Mouse (Mus musculus) limb, embryonic 14.5 days (tissue): ENCODE measurements around the gene Fcrl6. TPM values are rescaled to one million over a fixed set of nuclear protein-coding genes. Genes with fewer than 3 reads are reported as not detected.
A peak's percentile ranks its signal among the peaks of the same experiment; 100 is the strongest.

Experiments used
- ATAC-seq: fragments of 200-750 bp; cut with Nextera tagmentation; 2 replicates; pipeline ENCODE4 v1.8.0; 2017; ENCODE audit warnings: low read depth, moderate number of reproducible peaks, moderate TSS enrichment; ENCODE audit not compliant: low FRiP score
- DNase-seq: peaks from one replicate; pipeline ENCODE4 v3.0.0-alpha.2; 2015; ENCODE audit warnings: low spot score
- H3K27ac ChIP-seq: fragments of 300-500 bp; sonication (generic); replicated peaks from 2 replicates; pipeline ENCODE4 v1.5.1; 2014; ENCODE audit warnings: low read depth, mild to moderate bottlenecking, low read length, moderate library complexity, mixed read lengths
- H3K27me3 ChIP-seq: fragments of 300-500 bp; sonication (generic); 2 replicates; pipeline ENCODE4 v1.6.1; 2014; ENCODE audit warnings: low read length, mixed read lengths; ENCODE audit not compliant: control insufficient read depth, insufficient read depth
- H3K36me3 ChIP-seq: fragments of 300-500 bp; sonication (generic); 2 replicates; pipeline ENCODE4 v1.6.1; 2014; ENCODE audit warnings: mild to moderate bottlenecking, low read length, moderate library complexity, mixed read lengths; ENCODE audit not compliant: control insufficient read depth, insufficient read depth
- H3K4me1 ChIP-seq: fragments of 300-500 bp; sonication (generic); 2 replicates; pipeline ENCODE4 v1.6.1; 2014; ENCODE audit warnings: antibody characterized with exemption, low read length, mixed read lengths; ENCODE audit not compliant: control insufficient read depth, insufficient read depth
- H3K4me2 ChIP-seq: fragments of 300-500 bp; sonication (generic); replicated peaks from 2 replicates; pipeline ENCODE4 v1.6.1; 2014; ENCODE audit warnings: low read depth, mild to moderate bottlenecking, low read length, moderate library complexity; ENCODE audit not compliant: severe bottlenecking
- H3K4me3 ChIP-seq: fragments of 300-500 bp; sonication (generic); replicated peaks from 2 replicates; pipeline ENCODE4 v1.5.1; 2014; ENCODE audit warnings: low read length
- H3K9ac ChIP-seq: fragments of 300-500 bp; sonication (generic); 2 replicates; pipeline ENCODE4 v1.6.1; 2014; ENCODE audit warnings: mild to moderate bottlenecking, low read depth, low read length, moderate library complexity; ENCODE audit not compliant: severe bottlenecking
- H3K9me3 ChIP-seq: fragments of 300-500 bp; sonication (generic); 2 replicates; pipeline ENCODE4 v1.6.1; 2016; ENCODE audit warnings: low read length; ENCODE audit not compliant: control insufficient read depth
- POLR2A ChIP-seq: fragments of 200-500 bp; IDR thresholded peaks from 2 replicates; pipeline ENCODE4 v1.8.0; 2012; ENCODE audit warnings: inconsistent platforms, mild to moderate bottlenecking, moderate library complexity, borderline replicate concordance; ENCODE audit not compliant: insufficient read depth, insufficient read length; ENCODE audit errors: extremely low read depth
- WGBS: fragments of 180-500 bp; shearing (Covaris S2); extraction: QIAGEN DNeasy Blood & Tissue Kit; methylation state at CpG from one replicate; pipeline ENCODE4 v1.1.7; 2014; 5-methylcytosine and 5-hydroxymethylcytosine counted together
- polyA plus RNA-seq, 2 experiments: library from polyadenylated mRNA; depleted of rRNA in 1 of 2; stranded (reverse) in 1 of 2; unstranded in 1 of 2; fragments of >200 nt; fragmentation: Nextera tagmentation in 1 of 2; extraction: Ambion mirVana in 1 of 2; gene quantifications; 2 replicates each; pipeline versions ENCODE4 v1.2.1 to v1.2.3; 2012 to 2014

The Fcrl6 gene
- polyA plus RNA-seq, 2 experiments = 0.72 to 1.4 TPM

- DNase-seq (peak; percentile 49), ATAC-seq (no peak)
- Histone ChIP-seq H3K9me3 (no peaks in the 10 kb centered on the region), H3K27ac (0 out of 2 replicates have a peak overlapping the region, but pooled peaks have one; percentile 15), H3K36me3 (no peaks in the 10 kb centered on the region), H3K4me3 (no peak overlapping the region), H3K4me1 (no peaks in the 10 kb centered on the region), H3K9ac (no peak overlapping the region), H3K4me2 (no peak overlapping the region), H3K27me3 (no peaks in the 10 kb centered on the region)
- 33% methylated on average over 2 of the region's 2 CpGs for WGBS
- no peak for TF ChIP-seq POLR2A
These were observed 36.4 kb upstream of the Fcrl6 start for GRCm38 (mm10) chr1:172638781-172639180.

GRCm38 (mm10) chr1:172637801-172638200 lies 35.5 kb upstream of the Fcrl6 start:
- Histone ChIP-seq H3K9me3 (no peaks in the 10 kb centered on the region), H3K27me3 (no peaks in the 10 kb centered on the region), H3K4me3 (no peak overlapping the region), H3K36me3 (no peaks in the 10 kb centered on the region), H3K27ac (no peak overlapping the region), H3K4me1 (no peaks in the 10 kb centered on the region), H3K9ac (no peak overlapping the region), H3K4me2 (no peak overlapping the region)
- TF ChIP-seq POLR2A = no peak
- no peak for ATAC-seq
- no peak for DNase-seq
- WGBS = 68% methylated on average over 4 of the region's 4 CpGs

GRCm38 (mm10) chr1:172636266-172636665 lies 33.9 kb upstream of the Fcrl6 start:
- no peak overlapping the region for H3K27ac ChIP-seq
- H3K36me3 ChIP-seq = no peaks in the 10 kb centered on the region
- 87% methylated on average over 5 of the region's 5 CpGs for WGBS
- ATAC-seq (no peak), DNase-seq (no peak)
- no peaks in the 10 kb centered on the region for H3K4me1 ChIP-seq
- H3K4me2 ChIP-seq = no peak overlapping the region
- no peak for TF ChIP-seq POLR2A
- H3K4me3 ChIP-seq = no peak overlapping the region
- no peaks in the 10 kb centered on the region for H3K9me3 ChIP-seq
- H3K9ac ChIP-seq = no peak overlapping the region
- no peaks in the 10 kb centered on the region for H3K27me3 ChIP-seq

GRCm38 (mm10) chr1:172635258-172635657 lies 32.9 kb upstream of the Fcrl6 start:
- no peak overlapping the region for H3K4me3 ChIP-seq
- ATAC-seq (no peak), DNase-seq (no peak)
- TF ChIP-seq POLR2A = no peak
- H3K36me3 ChIP-seq = no peaks in the 10 kb centered on the region
- H3K9ac ChIP-seq = no peak overlapping the region
- H3K9me3 ChIP-seq = no peaks in the 10 kb centered on the region
- no peaks in the 10 kb centered on the region for H3K27me3 ChIP-seq
- H3K27ac ChIP-seq = no peak overlapping the region
- WGBS = 49% methylated on average over 4 of the region's 4 CpGs
- no peak overlapping the region for H3K4me2 ChIP-seq
- H3K4me1 ChIP-seq = no peaks in the 10 kb centered on the region

- Histone ChIP-seq H3K27me3 (no peaks in the 10 kb centered on the region), H3K4me2 (no peak overlapping the region), H3K27ac (no peak overlapping the region), H3K9ac (no peak overlapping the region), H3K4me3 (no peak overlapping the region), H3K4me1 (0 out of 2 replicates have a peak, but pooled peaks cover 3% of the 10 kb centered on the region), H3K36me3 (no peaks in the 10 kb centered on the region), H3K9me3 (no peaks in the 10 kb centered on the region)
- DNase-seq (no peak), ATAC-seq (no peak)
- WGBS = 90% methylated on average over 2 of the region's 2 CpGs
- no peak for TF ChIP-seq POLR2A
These were observed 31.8 kb upstream of the Fcrl6 start for GRCm38 (mm10) chr1:172634136-172634535.
